Mouse (Mus musculus): ENCODE data around the gene Rpl9. TPM values are rescaled to one million over a fixed set of nuclear protein-coding genes. Genes with fewer than 3 reads are reported as not detected.

Rpl9 gene
- total RNA-seq (2021) = 1,000 to 10,000 TPM; 1,087 to 1,104 TPM
- long read RNA-seq, experiment 1, transcript Rpl9-201 (8 exons, 738 nt) = major isoform, 421 of 456 reads
- long read RNA-seq, experiment 1, partial matches to known transcripts = 26 of 456 reads
- long read RNA-seq, experiment 1, other reads (novel, unspliced or antisense) = 6 of 456 reads
- long read RNA-seq, experiment 2, transcript Rpl9-201 (8 exons, 738 nt) = major isoform, 228 of 242 reads
- long read RNA-seq, experiment 2, partial matches to known transcripts = 9 of 242 reads
- long read RNA-seq, experiment 2, other reads (novel, unspliced or antisense) = 2 of 242 reads

DNA sequence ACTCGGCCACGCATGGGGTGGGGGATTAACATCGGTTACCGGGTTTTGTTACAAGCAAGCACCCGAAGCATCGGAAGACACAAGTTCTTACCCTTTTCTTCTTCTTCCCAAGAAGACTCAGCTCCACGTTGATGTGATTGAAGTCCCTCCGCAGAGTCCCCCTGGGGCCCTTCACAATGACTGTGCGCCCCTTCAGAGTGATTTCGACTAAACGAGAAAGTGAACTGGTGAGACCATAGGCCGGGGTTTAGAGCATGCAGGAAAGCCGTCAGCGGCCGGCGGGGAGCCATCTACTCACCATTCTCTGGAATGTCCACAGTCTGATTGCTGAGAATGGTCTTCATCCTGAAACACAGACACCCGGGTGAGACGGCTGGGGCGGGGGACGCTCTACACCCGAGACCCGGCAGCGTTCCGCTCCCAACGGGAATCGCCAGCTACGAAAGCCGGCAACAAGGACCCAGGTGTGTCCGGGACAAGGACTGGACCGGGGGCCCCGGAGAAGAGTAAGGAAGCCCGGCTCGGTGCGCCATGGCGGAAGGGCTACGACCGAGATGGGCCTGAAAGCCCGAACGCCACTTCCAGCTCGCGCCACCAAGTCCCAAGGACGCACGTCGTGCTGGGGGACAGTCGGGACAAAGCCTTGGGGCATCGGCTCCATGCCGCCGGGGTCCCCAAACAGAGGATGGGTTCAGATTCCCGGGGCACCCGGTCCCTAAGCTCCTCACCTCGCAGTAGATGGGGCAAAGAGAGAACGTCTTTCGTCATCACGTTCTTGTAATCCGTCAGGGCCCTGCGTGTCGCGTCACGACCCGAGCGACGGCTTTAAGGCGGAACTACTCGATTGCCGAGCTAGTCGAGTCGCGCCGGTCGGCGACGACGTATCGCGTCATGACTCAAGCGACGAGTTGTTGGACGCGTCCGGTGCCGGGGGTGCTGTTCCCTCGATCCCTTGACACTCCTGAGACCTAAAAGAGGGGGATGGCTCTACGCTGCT lies at the start of gene Rpl9, which contains the start of gene Lias:
Gene Rpl9 (minus strand): TSS at position 797 of the 997 bp plus-strand sequence.
Gene Lias (plus strand): TSS at position 850 of the 997 bp plus-strand sequence.
- DNase-seq = peak; percentile 96 to 97

DNA sequence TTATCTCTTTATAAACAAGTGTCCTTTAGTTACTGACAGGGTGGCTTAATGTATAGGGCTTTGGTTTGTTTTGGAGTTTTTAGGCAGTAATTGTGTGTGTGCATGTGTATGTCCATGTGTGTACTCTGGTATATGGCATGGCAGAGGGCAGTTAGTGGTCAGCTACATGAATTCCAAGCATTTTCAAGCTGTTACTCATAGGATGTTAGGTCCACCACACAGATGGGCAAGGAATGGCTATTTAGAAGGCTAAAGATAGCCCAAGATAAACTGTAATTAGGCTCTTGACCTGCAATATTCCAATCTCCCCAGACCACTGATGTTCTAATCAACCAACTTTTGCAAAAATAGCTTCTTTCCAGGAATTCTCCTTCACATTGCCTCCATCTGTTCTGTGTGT lies 46.8 kb upstream of the Rpl9 start:
- DNase-seq = no peak

DNA sequence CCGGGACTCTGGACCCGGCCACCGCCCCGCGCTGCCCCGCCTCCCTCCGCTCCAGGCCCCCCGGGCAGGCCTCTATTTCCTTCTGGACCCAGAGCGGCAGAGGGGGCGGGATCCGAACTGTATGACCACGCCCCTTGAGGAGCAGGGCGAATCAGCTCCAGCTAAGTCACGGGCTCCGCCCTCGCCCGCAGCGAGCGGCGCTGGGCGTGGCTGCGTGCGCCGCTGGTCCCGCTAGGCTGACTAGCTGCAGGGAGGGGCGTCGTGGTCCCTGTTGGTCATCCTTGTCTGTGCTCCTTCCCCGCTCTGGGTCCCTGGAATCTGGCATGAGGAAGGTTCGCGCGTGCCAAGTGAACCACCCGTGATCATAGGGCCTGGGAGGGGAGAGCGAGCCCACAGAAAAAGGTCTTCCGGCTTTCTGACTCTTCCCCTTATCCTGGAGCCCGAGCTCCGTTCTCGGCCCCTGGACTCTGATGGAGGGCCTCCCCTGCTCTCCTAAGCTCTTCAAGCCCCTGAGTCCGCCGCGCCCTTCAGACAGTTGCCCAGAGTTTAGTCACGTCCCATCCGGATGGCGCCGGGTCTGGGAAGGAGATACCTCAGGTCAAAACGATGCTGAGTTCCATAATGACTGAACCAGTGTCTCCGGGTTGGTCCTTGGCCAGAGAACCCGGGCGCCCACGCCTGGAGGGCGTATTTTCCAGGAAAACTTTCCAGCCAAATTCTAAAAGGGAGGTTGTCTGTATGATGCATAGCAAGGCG lies 44.7 kb upstream of the Rpl9 start, which contains the start of gene Ugdh:
Gene Ugdh (minus strand): TSS at position 144 of the 756 bp plus-strand sequence.
- DNase-seq = peak; percentile 99

DNA sequence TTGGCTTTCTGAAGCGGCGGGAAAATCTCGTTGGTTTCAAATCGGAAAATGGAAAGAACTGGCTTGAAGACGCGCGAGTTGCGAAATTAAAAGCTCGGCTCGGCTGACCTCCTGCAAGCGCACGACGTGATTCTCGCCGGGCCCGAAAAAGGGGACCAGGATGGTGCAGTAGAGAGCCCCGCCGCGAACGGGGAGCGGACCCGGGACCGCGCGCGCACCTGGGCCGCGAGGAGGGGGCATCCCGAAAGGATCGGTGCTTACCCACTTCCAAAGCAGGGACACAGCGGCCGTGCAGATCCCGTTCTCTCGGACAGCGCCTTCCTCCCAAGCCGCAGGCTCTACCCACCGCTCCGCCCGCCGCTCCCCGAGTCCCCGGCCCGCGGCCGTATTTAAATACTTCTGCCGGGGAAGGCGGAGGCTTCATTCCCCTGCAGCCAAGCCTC lies 44.1 kb upstream of the Rpl9 start:
- no peak for DNase-seq

DNA sequence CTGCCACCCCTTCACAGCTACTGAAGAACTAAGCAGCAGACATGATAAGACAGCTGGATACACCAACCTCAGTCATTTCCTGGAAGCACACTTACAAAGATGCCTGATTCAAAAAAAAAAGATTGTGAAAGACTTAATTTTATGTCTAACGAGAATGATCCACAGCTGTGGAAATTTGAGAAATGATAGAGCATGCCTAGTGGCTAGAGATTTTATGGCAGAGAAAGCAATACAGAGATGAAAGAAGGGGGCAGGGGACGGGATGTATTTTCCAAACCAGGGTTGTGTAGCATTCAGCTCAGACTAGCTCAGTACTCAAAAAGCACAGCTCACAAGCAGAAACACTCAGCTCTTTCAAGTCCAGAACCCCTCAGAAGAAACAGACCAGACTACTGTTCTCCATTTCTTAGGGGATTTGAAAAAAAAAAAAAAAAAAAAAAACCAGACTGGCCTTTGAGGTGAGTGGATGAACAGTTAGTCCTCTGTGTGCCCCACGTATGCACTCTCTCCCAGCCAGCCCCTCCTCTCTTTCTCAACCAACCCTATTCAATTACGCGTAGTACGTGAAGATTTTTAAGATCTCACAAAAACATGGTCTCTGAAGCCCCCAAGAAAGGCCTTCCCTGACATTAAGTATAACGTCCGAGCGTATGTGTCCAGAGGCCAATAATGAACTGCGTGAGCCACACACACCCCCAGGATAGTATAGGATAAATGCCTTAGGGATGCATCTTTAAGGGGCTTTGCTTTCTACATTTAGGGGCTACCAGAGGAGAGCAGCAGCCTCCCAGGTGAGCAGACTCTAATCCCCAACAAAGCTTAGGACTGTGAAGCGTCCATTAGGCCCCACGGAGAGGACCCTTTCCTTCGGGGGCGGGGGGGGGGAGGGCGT lies 43.5 kb upstream of the Rpl9 start:
- DNase-seq = no peak

DNA sequence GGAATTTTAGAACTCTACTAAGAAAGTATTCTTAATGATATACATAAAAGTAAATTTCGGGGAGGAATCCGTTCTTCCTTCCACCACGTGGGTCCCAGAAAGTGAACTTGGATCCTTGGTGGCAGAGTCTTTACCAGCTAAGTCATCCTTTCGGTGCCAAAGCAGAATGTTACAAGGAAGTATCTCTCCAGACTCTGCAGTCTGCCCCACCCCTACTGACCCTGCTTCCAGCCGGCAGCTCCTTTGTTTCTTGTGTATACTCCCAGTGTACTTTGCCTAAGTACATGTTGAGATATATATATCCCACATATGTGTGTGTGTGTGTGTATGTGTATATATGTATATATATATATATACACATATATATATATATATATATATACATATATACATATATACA lies 38.2 kb upstream of the Rpl9 start:
- DNase-seq = no peak

DNA sequence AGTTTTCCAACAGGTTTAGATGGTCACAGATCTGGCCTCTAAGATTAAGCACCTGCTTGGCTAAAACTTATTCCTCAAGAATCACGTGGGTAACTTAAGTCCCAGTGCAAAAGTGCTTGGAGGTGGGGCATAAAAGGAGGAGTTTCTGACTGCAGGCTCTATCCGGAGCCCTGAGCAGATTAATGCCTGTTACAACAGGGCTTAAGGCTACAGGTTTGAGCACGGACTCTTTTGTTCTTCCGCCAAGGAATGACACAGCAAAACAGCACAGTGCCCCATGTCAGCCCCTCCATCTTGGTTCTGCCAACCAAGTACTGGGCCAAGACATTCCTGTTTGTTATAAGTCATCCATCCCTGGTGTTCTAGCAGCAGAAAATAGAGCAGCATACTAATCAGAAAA lies 37.1 kb upstream of the Rpl9 start:
- DNase-seq = no peak

DNA sequence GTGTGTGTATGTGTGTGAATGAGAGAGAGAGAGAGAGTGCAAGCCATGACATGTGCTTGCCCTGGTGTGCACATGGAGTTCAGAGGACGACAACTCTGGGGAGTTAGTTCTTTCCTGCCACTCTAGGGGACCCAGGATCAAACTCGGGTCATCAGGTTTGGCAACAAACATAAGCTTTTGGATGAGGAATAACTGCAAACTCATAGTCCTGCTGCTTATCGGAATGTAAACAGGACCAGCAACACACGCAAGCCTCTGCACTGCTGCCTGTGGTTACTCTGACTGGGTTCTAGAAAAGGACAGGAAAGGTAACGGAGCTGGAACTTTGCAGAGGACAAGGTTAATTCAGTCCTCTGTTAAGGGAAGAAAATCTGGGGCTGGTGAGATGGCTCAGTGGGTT lies 34.0 kb upstream of the Rpl9 start:
- no peak for DNase-seq

DNA sequence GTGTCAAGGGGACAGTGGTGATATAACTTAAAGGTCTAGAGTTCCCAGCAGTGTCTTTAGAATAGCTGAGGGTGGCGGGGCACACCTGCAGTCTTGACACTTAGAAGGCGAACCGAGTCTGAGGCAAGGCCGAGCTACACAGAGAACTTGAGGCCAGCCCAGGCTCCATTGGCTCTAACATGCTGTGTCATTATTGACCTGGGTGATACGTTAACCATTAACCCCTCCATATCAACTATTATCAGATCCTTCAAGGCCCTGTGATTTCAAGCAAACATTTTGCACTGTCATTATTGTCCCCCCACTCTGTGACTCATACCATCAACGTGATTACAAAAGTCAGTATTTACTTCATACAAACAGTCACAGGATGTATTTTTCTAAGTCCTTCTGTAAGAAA lies 33.0 kb upstream of the Rpl9 start:
- DNase-seq = peak in 1 of 2 experiments; percentile 15

DNA sequence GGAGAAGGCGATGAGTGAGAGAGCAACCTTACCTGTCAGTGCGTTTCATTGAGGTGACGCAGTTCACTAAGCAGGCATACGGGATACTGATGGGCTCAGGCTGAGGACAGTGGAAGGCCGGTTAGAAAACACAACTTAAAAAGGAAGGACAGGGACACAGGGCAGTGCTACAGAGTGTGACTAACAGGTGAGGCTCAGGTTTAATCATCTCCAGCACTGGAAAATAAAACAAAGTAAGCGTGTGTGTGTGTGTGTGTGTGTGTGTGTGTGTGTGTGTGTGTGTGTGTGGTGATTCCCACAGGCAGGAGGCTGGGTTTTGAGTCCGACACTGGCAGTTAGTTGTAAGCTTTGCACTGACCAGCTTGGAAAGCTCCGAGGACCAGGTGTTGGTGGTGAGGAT lies 31.6 kb upstream of the Rpl9 start:
- DNase-seq = no peak

DNA sequence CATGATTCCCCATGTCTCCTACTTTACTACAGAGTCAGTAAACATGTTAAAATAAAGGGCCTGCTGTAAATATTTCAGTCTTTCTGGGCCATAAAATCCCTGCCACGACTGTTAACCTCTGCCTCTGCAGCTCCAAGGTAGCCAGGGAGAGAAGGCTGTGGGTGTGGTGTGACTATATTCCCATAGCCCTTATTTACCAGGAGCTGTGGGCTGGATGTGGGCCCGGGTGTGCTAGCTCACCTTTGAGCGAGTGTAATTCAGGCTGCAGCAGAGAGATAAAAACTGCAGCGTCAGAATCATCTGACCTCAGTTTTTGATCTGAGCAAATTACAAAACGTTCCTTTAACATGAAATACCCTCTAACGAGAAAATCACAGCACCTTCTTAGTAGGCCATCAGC lies 29.6 kb upstream of the Rpl9 start:
- no peak for DNase-seq

DNA sequence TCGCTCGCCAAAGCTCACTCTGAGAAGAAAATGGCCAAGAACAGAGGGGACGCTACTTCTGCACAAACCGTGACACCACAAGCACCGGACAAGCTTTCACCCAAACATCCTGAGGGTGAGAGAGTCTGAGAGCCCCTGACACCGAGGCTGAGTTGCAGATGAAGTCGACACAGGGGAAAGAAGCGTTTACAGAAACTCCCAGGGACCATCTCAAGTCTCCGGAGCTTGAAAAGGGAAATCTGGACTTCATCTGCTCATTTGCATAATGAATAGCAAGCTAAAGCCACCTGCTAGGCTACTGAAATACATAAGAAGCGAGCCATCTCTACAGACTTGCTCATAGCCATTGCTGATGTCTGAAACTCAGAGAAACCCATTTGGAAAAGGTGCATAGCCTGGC lies 27.9 kb upstream of the Rpl9 start:
- DNase-seq = no peak

DNA sequence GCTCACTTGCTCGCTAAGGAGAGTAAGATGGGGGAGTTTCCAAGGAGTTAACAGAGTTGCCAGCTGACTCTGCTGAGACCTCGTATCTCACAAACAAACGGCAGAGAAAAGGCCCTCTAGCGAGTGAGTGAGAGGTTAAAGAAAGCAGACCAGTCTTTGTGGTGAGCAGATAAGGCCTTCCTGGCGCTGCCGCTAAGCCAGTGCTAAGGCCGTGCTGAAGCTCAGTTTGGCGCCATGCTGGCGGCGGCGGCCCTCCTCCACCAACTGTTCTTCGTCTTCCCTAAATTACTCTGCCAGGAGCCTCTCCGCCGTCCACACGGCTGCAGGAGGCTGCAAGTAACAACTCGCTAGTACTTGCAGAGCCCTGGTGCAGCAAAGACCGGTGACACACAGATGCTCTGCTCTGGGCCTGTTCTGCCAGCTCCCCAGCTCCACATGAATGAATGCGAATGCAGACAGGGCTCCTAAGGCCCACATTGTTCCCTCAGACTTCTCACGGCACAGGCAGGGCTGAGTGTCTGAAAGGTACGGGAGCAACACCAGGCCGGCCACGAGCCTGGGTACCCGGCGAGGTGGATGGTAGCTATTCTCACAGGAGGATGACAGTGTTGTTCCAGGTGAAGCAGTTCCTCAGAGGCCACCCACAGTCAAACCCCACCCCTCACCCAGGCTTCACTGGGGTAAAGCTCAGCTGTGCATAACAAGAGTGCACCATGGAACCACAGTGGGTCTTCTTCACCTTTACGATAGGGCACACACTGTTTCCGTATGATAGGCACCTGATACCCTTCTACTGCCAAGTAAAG lies 24.6 kb upstream of the Rpl9 start:
- peak; percentile 5 to 22 for DNase-seq

DNA sequence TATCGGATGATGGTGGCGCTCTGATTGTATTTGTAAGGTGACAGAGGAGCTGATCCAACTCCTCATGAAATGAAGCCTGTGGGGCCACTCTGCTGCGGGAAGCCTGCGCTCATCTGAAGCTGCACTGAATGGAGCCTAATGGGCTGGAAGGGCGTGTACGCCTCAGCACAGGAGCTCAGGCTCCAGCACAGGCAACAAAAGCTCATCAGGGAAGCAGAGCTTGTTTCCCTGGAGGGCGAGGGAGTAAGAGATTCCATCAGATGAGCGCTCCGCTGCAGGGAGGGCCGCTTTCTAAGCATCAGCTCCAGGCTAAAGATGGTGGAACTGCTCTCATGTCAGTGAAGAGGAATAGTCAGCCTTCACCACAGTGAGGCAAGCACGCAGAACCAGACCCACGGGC lies 16.7 kb upstream of the Rpl9 start:
- DNase-seq = no peak

DNA sequence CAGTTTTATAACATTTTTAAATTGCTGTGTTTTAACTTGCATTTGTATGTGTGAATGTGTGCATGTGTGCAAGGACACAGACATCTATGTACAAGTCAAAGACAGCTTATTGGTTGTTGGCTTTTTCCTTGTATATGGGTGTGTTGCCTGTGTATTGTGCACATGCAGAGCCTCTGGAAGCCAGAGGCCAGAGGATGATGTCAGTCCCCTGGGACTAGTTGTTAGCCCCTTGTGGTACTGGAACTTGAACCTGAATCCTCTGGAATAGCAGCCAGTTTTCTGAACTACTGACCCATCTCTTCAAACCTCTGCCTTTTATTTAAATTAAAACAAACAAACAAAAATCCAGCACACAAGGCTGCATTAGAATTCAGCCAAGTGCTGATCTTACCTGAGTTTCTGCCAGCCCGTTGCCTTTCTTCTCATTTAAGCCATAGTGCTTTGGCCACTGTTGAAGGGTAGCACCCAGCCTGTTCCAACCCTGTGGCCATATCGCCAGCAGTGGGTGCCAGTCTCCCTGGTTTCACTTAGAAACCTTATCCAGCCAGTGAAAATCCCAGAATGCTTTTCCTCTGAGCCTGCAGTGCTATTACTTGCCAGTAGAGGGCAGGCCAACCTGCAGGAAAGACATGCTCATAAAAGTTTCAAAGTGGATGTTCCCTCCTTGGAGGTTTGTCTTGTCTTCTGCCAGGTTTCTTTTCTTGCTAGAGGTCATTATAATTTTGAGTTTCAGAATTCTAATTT lies 10.2 kb upstream of the Rpl9 start:
- DNase-seq = peak; percentile 83 to 86

DNA sequence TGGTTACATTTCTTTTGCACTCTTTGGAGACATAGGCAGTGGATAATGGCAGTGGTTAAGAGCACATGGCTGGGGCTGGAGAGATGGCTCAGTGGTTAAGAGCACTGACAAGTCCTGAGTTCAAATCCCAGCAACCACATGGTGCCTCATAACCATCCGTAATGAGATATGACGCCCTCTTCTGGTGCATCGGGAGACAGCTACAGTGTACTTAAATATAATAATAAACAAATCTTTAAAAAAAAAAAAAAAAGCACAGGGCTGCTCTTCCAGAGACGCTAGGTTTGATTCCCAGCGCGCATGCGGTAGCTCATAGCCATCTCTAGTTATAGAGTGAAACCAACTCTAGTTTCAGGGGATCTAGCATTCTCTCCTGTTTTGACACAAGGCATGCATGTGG lies 3.2 kb upstream of the Rpl9 start:
- no peak for DNase-seq

DNA sequence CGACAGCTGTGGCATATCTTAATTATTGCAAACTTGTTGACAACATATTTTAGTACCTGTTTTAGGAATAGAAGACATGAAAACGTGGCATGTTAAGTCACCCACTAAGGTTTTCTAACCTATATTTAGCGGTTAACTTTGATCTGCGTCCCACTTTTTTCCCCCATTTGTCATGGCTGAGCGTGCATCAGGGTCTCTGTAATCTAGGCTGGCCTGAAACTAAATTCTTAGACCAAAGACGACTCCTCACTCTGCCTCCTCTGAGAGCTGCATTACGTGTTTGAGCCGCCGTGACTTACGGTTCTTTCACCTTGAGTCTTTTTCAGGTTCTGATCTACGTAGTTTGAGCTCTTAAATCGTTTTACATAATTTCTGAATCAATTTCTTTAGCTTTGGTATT lies 509 bp upstream of the Rpl9 start:
- DNase-seq = no peak

DNA sequence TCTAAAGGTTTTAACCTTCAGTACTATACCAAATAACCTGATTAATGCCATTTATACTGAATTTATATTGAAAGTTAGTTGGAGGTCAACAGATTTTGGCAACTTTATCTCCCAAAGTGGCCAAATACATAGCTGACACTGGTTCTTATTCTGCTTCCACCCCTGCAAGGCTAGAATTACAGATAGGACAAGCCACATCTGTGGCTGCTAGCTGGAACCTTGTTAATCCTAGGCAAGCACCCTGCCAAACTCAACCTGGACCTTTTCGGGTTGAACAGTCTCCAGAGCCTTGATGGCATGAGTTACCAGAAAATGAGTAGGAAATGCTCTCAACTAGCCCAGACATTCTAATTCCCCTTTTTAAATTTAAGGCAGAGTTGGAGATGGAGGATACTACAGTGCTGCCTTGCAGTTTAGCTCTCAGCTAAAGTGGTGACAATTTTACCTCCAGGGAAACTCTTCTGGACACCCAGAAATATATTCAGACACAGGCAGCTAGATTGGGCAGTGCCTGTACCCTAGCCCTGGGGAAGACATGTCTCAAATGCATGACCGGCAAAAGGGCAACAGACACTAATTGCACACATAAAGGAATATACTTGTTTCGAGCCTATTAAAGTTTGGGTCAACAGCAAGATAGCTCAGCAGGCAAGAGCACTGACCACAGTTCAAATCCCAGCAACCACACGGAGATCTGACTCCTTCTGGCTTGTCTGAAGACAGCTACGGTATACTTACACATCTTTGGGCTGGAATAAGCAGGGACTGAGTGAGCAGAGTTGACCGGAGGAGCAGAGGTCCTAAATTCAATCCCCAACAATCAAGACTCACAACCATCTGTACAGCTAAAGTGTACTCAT lies 4.0 kb downstream of the Rpl9 start:
- no peak for DNase-seq

DNA sequence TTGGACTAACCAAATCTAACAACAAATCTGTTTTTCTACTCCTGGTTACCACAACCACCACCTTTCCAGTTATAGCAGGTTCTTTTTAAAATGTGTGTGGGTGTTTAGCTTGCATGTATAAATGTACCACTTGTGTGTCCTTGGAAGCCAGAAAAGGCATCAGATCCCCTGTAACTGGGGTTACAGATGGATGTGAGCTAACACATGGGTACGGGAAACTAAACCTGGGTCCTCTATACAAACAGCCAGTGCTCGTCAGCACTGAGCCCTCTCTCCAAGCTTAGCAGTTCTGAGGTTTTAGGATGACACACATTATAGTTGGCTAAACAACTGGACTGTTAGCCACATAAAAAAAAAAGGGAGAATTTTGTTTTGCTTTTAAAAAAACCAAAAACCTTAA lies 5.5 kb downstream of the Rpl9 start:
- DNase-seq = no peak
